Mouse (Mus musculus) neural tube, embryonic 11.5 days (tissue): Measurements from ENCODE around the gene Tbck. TPM values are rescaled to one million over a fixed set of nuclear protein-coding genes. Genes with fewer than 3 reads are reported as not detected.

ENCODE experiments used
- ATAC-seq: fragments of 200-750 bp; cut with Nextera tagmentation; 2 replicates; pipeline ENCODE4 v1.8.0; 2017; ENCODE audit warnings: moderate number of reproducible peaks, mild to moderate bottlenecking, moderate TSS enrichment, moderate library complexity; ENCODE audit not compliant: insufficient read depth, low FRiP score, low TSS enrichment
- DNase-seq: peaks from one replicate; pipeline ENCODE4 v3.0.0-alpha.2; 2015; ENCODE audit warnings: low spot score
- H3K27ac ChIP-seq: fragments of 300-500 bp; sonication (generic); 2 replicates; pipeline ENCODE4 v1.5.1; 2014; ENCODE audit warnings: low read depth, mild to moderate bottlenecking, low read length
- H3K27me3 ChIP-seq: fragments of 300-500 bp; sonication (generic); 2 replicates; pipeline ENCODE4 v1.6.1; 2014; ENCODE audit warnings: mild to moderate bottlenecking, low read length, mixed read lengths; ENCODE audit not compliant: control insufficient read depth, insufficient read depth
- H3K36me3 ChIP-seq: fragments of 300-500 bp; sonication (generic); 2 replicates; pipeline ENCODE4 v1.6.1; 2014; ENCODE audit warnings: mild to moderate bottlenecking, low read length, moderate library complexity, mixed read lengths; ENCODE audit not compliant: control insufficient read depth, insufficient read depth
- H3K4me1 ChIP-seq: fragments of 300-500 bp; sonication (generic); 2 replicates; pipeline ENCODE4 v1.6.1; 2014; ENCODE audit warnings: low read length, mixed read lengths; ENCODE audit not compliant: control insufficient read depth, insufficient read depth
- H3K4me2 ChIP-seq: fragments of 300-500 bp; sonication (generic); 2 replicates; pipeline ENCODE4 v1.6.1; 2014; ENCODE audit warnings: low read depth, mild to moderate bottlenecking, moderate library complexity
- H3K4me3 ChIP-seq: fragments of 300-500 bp; sonication (generic); 2 replicates; pipeline ENCODE4 v1.5.1; 2014; ENCODE audit warnings: low read depth, low read length
- H3K9ac ChIP-seq: fragments of 300-500 bp; sonication (generic); 2 replicates; pipeline ENCODE4 v1.6.1; 2014; ENCODE audit warnings: mild to moderate bottlenecking, low read length
- H3K9me3 ChIP-seq: fragments of 300-500 bp; sonication (generic); 2 replicates; pipeline ENCODE4 v1.6.1; 2016; ENCODE audit warnings: low read length; ENCODE audit not compliant: control insufficient read depth
- WGBS: fragments of 180-500 bp; shearing (Covaris S2); extraction: QIAGEN DNeasy Blood & Tissue Kit; methylation state at CpG from one replicate; pipeline ENCODE4 v1.1.7; 2014; 5-methylcytosine and 5-hydroxymethylcytosine counted together
- polyA plus RNA-seq: library from polyadenylated mRNA; unstranded; fragments of >200 nt; fragmentation: Nextera tagmentation; extraction: Ambion mirVana; gene quantifications from 2 replicates; pipeline ENCODE4 v1.2.1, GENCODE M21; 2014

The Tbck gene
- polyA plus RNA-seq, 1 experiment from 2014 or later = 23.5 TPM

- Histone ChIP-seq H3K9me3 (no peaks in the 10 kb centered on the region), H3K4me1 (no peaks in the 10 kb centered on the region), H3K27me3 (no peaks in the 10 kb centered on the region), H3K9ac (no peak overlapping the region), H3K4me3 (no peak overlapping the region), H3K27ac (no peak overlapping the region), H3K4me2 (no peak overlapping the region), H3K36me3 (no peaks in the 10 kb centered on the region)
- ATAC-seq (no peak), DNase-seq (no peak)
- 90% methylated on average over 2 of the region's 2 CpGs for WGBS
Measured at GRCm38 (mm10) chr3:132677494-132677893, 6.5 kb upstream of the Tbck start.

GRCm38 (mm10) chr3:132684231-132684928 lies 436 bp downstream of the Tbck start, which contains the start of gene Aimp1:
Aimp1 (minus strand) TSS chr3:132684370.
- DNase-seq (no peak), ATAC-seq (no peak)
- peak within 1 kb of the TSS; percentile 87 for H3K4me3 ChIP-seq
- H3K4me2 ChIP-seq = peak within 1 kb of the TSS; percentile 42
- H3K36me3 ChIP-seq = no peaks in the 10 kb centered on the region
- H3K9ac ChIP-seq = peak within 1 kb of the TSS; percentile 94
- no peaks in the 10 kb centered on the region for H3K9me3 ChIP-seq
- H3K27ac ChIP-seq = peak within 1 kb of the TSS; percentile 76
- no peaks in the 10 kb centered on the region for H3K27me3 ChIP-seq
- 2% methylated on average over 27 of the region's 27 CpGs for WGBS
- H3K4me1 ChIP-seq = no peaks in the 10 kb centered on the region

- no peaks in the 10 kb centered on the region for H3K36me3 ChIP-seq
- no peaks in the 10 kb centered on the region for H3K9me3 ChIP-seq
- no peak overlapping the region for H3K9ac ChIP-seq
- no peak overlapping the region for H3K4me2 ChIP-seq
- no peaks in the 10 kb centered on the region for H3K4me1 ChIP-seq
- no peaks in the 10 kb centered on the region for H3K27me3 ChIP-seq
- 86% methylated on average over 3 of the region's 3 CpGs for WGBS
- no peak overlapping the region for H3K27ac ChIP-seq
- H3K4me3 ChIP-seq = no peak overlapping the region
- DNase-seq (no peak), ATAC-seq (no peak)
Measured at GRCm38 (mm10) chr3:132701368-132701767, 17.4 kb downstream of the Tbck start.

- no peak overlapping the region for H3K9ac ChIP-seq
- H3K4me3 ChIP-seq = no peak overlapping the region
- WGBS = 93% methylated on average over 3 of the region's 3 CpGs
- no peak overlapping the region for H3K4me2 ChIP-seq
- no peak for DNase-seq
- no peaks in the 10 kb centered on the region for H3K36me3 ChIP-seq
- H3K27me3 ChIP-seq = no peaks in the 10 kb centered on the region
- no peaks in the 10 kb centered on the region for H3K4me1 ChIP-seq
- ATAC-seq = no peak
- no peak overlapping the region for H3K27ac ChIP-seq
- no peaks in the 10 kb centered on the region for H3K9me3 ChIP-seq
Measured at GRCm38 (mm10) chr3:132704216-132704615, 20.3 kb downstream of the Tbck start.

- H3K4me2 ChIP-seq = no peak overlapping the region
- H3K27me3 ChIP-seq = no peaks in the 10 kb centered on the region
- no peaks in the 10 kb centered on the region for H3K9me3 ChIP-seq
- DNase-seq = no peak
- H3K4me3 ChIP-seq = no peak overlapping the region
- H3K4me1 ChIP-seq = no peaks in the 10 kb centered on the region
- WGBS = 84% methylated on average over 4 of the region's 4 CpGs
- no peak overlapping the region for H3K27ac ChIP-seq
- no peak overlapping the region for H3K9ac ChIP-seq
- no peak for ATAC-seq
- no peaks in the 10 kb centered on the region for H3K36me3 ChIP-seq
Measured at GRCm38 (mm10) chr3:132706977-132707376, 23.0 kb downstream of the Tbck start.

- no peak overlapping the region for H3K4me2 ChIP-seq
- DNase-seq (no peak), ATAC-seq (no peak)
- no peaks in the 10 kb centered on the region for H3K9me3 ChIP-seq
- no peaks in the 10 kb centered on the region for H3K27me3 ChIP-seq
- WGBS = 64% methylated on average over 5 of the region's 5 CpGs
- no peaks in the 10 kb centered on the region for H3K36me3 ChIP-seq
- no peak overlapping the region for H3K9ac ChIP-seq
- no peaks in the 10 kb centered on the region for H3K4me1 ChIP-seq
- no peak overlapping the region for H3K4me3 ChIP-seq
- H3K27ac ChIP-seq = no peak overlapping the region
Measured at GRCm38 (mm10) chr3:132713913-132714312, 30.0 kb downstream of the Tbck start.

GRCm38 (mm10) chr3:132717316-132717715 lies 33.4 kb downstream of the Tbck start:
- Histone ChIP-seq H3K9ac (no peak overlapping the region), H3K4me2 (no peak overlapping the region), H3K4me3 (no peak overlapping the region), H3K27ac (no peak overlapping the region), H3K36me3 (no peaks in the 10 kb centered on the region), H3K4me1 (no peaks in the 10 kb centered on the region), H3K27me3 (no peaks in the 10 kb centered on the region), H3K9me3 (no peaks in the 10 kb centered on the region)
- ATAC-seq (no peak), DNase-seq (no peak)
- WGBS = 94% methylated on average over 4 of the region's 4 CpGs

GRCm38 (mm10) chr3:132724326-132724725 lies 40.4 kb downstream of the Tbck start:
- no peaks in the 10 kb centered on the region for H3K4me1 ChIP-seq
- ATAC-seq (no peak), DNase-seq (no peak)
- H3K9me3 ChIP-seq = no peaks in the 10 kb centered on the region
- no peak overlapping the region for H3K4me2 ChIP-seq
- H3K27ac ChIP-seq = no peak overlapping the region
- no peaks in the 10 kb centered on the region for H3K36me3 ChIP-seq
- no peaks in the 10 kb centered on the region for H3K27me3 ChIP-seq
- 89% methylated on average over 3 of the region's 3 CpGs for WGBS
- H3K9ac ChIP-seq = no peak overlapping the region
- H3K4me3 ChIP-seq = no peak overlapping the region
